Comparison of ENCODE assay signal across 27 mouse cellular contexts in the genomic region with DNA sequence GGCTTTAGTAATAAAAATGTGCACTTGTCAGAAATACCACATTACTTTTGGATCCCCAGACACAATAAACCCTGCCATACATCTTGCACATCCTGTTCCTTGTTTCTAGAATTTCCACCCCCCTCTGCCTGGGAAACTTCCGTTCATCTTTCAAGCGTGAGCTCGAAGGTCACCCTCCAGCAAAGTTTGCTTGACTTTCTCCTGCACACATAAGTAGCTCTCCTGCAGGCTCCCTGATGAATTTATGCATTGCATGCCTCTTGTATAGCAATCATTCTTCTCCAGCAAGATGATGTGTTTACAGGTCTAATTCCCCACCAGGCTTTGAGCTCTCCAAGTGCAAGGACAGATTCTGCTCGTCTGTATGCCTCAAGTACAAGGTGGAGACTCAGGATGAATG.
DNase-seq lines count a peak whose midpoint lies in the region; ATAC-seq and TF ChIP-seq lines count a peak whose summit lies in the region.
"Had no signal": no experiment of that assay in that cellular context is flagged by ENCODE, and none has a peak within 500 bp of the region (broad histone marks: within the 10 kb centered on the region; RNA-seq: fewer than 3 reads in every experiment).

No protein-coding gene starts in this region.

- H3K36me3 ChIP-seq in lung, embryonic 14.5 days (ENCODE audit: insufficient read depth): no peaks in the 10 kb centered on the region
- H3K36me3 ChIP-seq: embryonic facial prominence, embryonic 10.5 days; embryonic facial prominence, embryonic 13.5 days; forebrain, embryonic 12.5 days; forebrain, embryonic 15.5 days; heart, embryonic 12.5 days; heart, embryonic 15.5 days; hindbrain, embryonic 10.5 days; hindbrain, embryonic 13.5 days; intestine, embryonic 15.5 days had no signal

- no peak for TF ChIP-seq CTCF in lung, embryonic 14.5 days (IDR thresholded peaks at IDR 0.05; ENCODE audit: low read depth)

- H3K27me3 ChIP-seq in lung, embryonic 14.5 days (ENCODE audit: insufficient read depth, low read length): no peaks in the 10 kb centered on the region
- H3K27me3 ChIP-seq: embryonic facial prominence, embryonic 13.5 days; forebrain, embryonic 12.5 days; forebrain, embryonic 15.5 days; heart, embryonic 12.5 days; heart, embryonic 15.5 days; hindbrain, embryonic 13.5 days; intestine, embryonic 15.5 days had no signal

- DNase-seq in adrenal gland, adult 2 months: peak; percentile 47
- DNase-seq in adrenal gland, adult 8-10 months: no peak
- DNase-seq in lung, embryonic 14.5 days: peak; percentile 42
- no peak for DNase-seq in lung, postnatal 36 days
- DNase-seq in mesoderm, embryonic 11.5 days (ENCODE audit: low read depth, low spot score): peak; percentile 63
- DNase-seq in ovary, adult 18-20 months (ENCODE audit: low spot score): no peak
- DNase-seq: adrenal gland, postnatal 14 days; cerebellum, adult 11-12 months; cerebellum, adult 8-10 months; cerebellum, postnatal 10 days; cerebellum, postnatal 36 days; gastrocnemius, postnatal 36 days; heart, postnatal 10 days; heart, postnatal 36 days; kidney, adult 11 months had no signal

- no peak overlapping the region for H3K4me3 ChIP-seq in lung, embryonic 14.5 days (ENCODE audit: low read depth, low read length)
- H3K4me3 ChIP-seq: embryonic facial prominence, embryonic 10.5 days; embryonic facial prominence, embryonic 13.5 days; erythroblast, embryonic 14.5 days; forebrain, embryonic 12.5 days; forebrain, embryonic 15.5 days; heart, embryonic 12.5 days; heart, embryonic 15.5 days; hindbrain, embryonic 10.5 days; hindbrain, embryonic 13.5 days; intestine, embryonic 15.5 days had no signal

- ATAC-seq in lung, embryonic 14.5 days (ENCODE audit: insufficient read depth): no peak
- ATAC-seq: CD4-positive, CD25-positive, alpha-beta regulatory T cell, adult 4 months; forebrain, embryonic 15.5 days; hindbrain, embryonic 16.5 days; intestine, embryonic 15.5 days had no signal

- no peak overlapping the region for H3K4me2 ChIP-seq in lung, embryonic 14.5 days
- H3K4me2 ChIP-seq: embryonic facial prominence, embryonic 13.5 days; forebrain, embryonic 12.5 days; forebrain, embryonic 15.5 days; heart, embryonic 12.5 days; heart, embryonic 15.5 days; hindbrain, embryonic 13.5 days; intestine, embryonic 15.5 days had no signal

- 10% methylated on average over 4 of the region's 4 CpGs for WGBS in lung, embryonic 14.5 days

- no peaks in the 10 kb centered on the region for H3K4me1 ChIP-seq in lung, embryonic 14.5 days (ENCODE audit: insufficient read depth)
- H3K4me1 ChIP-seq: forebrain, embryonic 12.5 days; forebrain, embryonic 15.5 days; intestine, embryonic 15.5 days had no signal

- H3K9me3 ChIP-seq in lung, embryonic 14.5 days (ENCODE audit: low read depth, low read length): no peaks in the 10 kb centered on the region
- H3K9me3 ChIP-seq: embryonic facial prominence, embryonic 10.5 days; embryonic facial prominence, embryonic 13.5 days; forebrain, embryonic 12.5 days; forebrain, embryonic 15.5 days; heart, embryonic 12.5 days; heart, embryonic 15.5 days; hindbrain, embryonic 10.5 days; hindbrain, embryonic 13.5 days; intestine, embryonic 15.5 days had no signal

- H3K9ac ChIP-seq in lung, embryonic 14.5 days: no peak overlapping the region
- H3K9ac ChIP-seq: embryonic facial prominence, embryonic 13.5 days; forebrain, embryonic 12.5 days; forebrain, embryonic 15.5 days; heart, embryonic 12.5 days; heart, embryonic 15.5 days; hindbrain, embryonic 13.5 days; intestine, embryonic 15.5 days had no signal

- H3K27ac ChIP-seq in lung, embryonic 14.5 days (ENCODE audit: low read depth): no peak overlapping the region
- H3K27ac ChIP-seq: embryonic facial prominence, embryonic 10.5 days; embryonic facial prominence, embryonic 13.5 days; forebrain, embryonic 12.5 days; forebrain, embryonic 15.5 days; heart, embryonic 15.5 days; hindbrain, embryonic 10.5 days; hindbrain, embryonic 13.5 days; intestine, embryonic 15.5 days had no signal

Comparison
In these comparisons a context has a peak if more than half of its experiments do, and no peak if none do; other contexts are left out.
1. DNase-seq: peak in adrenal gland, adult 2 months (single experiment), lung, embryonic 14.5 days (single experiment) and mesoderm, embryonic 11.5 days (single experiment); none in adrenal gland, adult 8-10 months (single experiment), lung, postnatal 36 days (single experiment) and ovary, adult 18-20 months (single experiment).